Mouse (Mus musculus) left cerebral cortex, postnatal 36 days (tissue): ENCODE measurements around the gene Eif2ak4. TPM values are rescaled to one million over a fixed set of nuclear protein-coding genes. Genes with fewer than 3 reads are reported as not detected.

Experiments used
- total RNA-seq, 2 experiments: library from RNA; stranded (reverse); gene quantifications; 2 replicates each; pipeline ENCODE4 v1.2.3; 2021

The Eif2ak4 gene
- total RNA-seq, 2 experiments from 2014 or later: 18.1 to 24.8 TPM

Other genes with a start within 250 kb of the Eif2ak4 start
- under 1 TPM; 0.20 to 0.48 TPM for gene Fsip1, start 131.7 kb upstream of the Eif2ak4 start, total RNA-seq
- 10 to 100 TPM in 1 of 2 experiments, 1 to 10 TPM in 1; 8.4 to 10.6 TPM for gene Gpr176, start 15.2 kb upstream of the Eif2ak4 start, total RNA-seq
- gene Srp14, start 91.1 kb downstream of the Eif2ak4 start, total RNA-seq: 100 to 1,000 TPM; 136 to 158 TPM
- gene Bmf, start 161.1 kb downstream of the Eif2ak4 start, total RNA-seq: 1 to 10 TPM; 4.8 to 5.8 TPM
- 1 to 10 TPM in 1 of 2 experiments, under 1 TPM in 1; 0.42 to 2.3 TPM for gene Bub1b, start 209.6 kb downstream of the Eif2ak4 start, total RNA-seq